Mouse (Mus musculus) embryonic fibroblast, embryonic 13.5 days (primary cell): ENCODE results near the gene Wnt9b.

Experiments used
- CTCF ChIP-seq: IDR thresholded peaks from 2 replicates; pipeline ENCODE4 v1.5.1; 2011; ENCODE audit warnings: mild to moderate bottlenecking, control low read depth, low read length, moderate library complexity, borderline replicate concordance; ENCODE audit not compliant: insufficient read depth
- POLR2A ChIP-seq: IDR thresholded peaks from 2 replicates; pipeline ENCODE4 v1.6.1; 2011; ENCODE audit warnings: low read depth, mild to moderate bottlenecking, control low read depth, low read length, moderate library complexity

DNA sequence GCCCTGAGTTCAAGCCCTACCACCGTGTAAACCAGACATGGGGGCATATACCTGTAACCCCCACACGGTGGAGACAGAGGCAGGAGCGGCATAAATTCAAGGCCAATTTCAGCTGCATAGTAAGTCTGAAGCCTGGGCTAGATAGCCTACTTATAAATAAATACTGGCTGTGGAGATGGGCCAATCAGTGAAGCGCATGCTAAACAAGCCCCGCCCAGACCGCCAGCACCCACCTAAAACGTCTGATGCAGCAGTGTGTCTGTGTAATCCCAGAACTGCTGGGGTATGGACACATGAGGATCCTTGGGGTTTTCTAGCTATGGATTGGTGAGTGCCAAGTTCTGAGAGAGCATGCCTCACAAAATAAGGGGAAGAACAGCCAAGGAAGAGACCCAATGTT, 10.5 kb upstream of the Wnt9b start:
- TF ChIP-seq CTCF, result no peak
- no peak for TF ChIP-seq POLR2A
